Mouse (Mus musculus): ENCODE data around the gene S1pr4. TPM values are rescaled to one million over a fixed set of nuclear protein-coding genes. Genes with fewer than 3 reads are reported as not detected.

Gene S1pr4
- polyA plus RNA-seq (2015; fragmentation: Nextera tagmentation; extraction: Ambion mirVana), result 0.86 and 0.99 TPM in 2 replicates

GRCm38 (mm10) chr10:81500032-81500431 lies at the start of gene S1pr4:
Gene S1pr4 (minus strand): TSS chr10:81500132.
- Histone ChIP-seq H3K4me1 (ENCODE audit: control insufficient read depth, insufficient read depth, low read length) (peaks cover 16% of the 10 kb centered on the region), H3K9ac (ENCODE audit: low read depth, low read length) (peak within 1 kb of the TSS; percentile 29; the same call in 1 of the 2 replicates)
- WGBS, result 86% methylated on average over 3 of the region's 3 CpGs

GRCm38 (mm10) chr10:81548944-81549343 lies 49.0 kb upstream of the S1pr4 start:
- peak; percentile 12 for ATAC-seq
- no peaks in the 10 kb centered on the region for H3K9me3 ChIP-seq (ENCODE audit: control insufficient read depth, low read length)
- 46% methylated on average over 5 of the region's 5 CpGs for WGBS
- no peaks in the 10 kb centered on the region for H3K27me3 ChIP-seq (replicated peaks; ENCODE audit: control insufficient read depth, insufficient read depth, low read length)
- peak overlapping the region; percentile 92 for H3K27ac ChIP-seq (ENCODE audit: low read length)
- H3K4me2 ChIP-seq (ENCODE audit: low read depth, low read length), result peak overlapping the region; percentile 6
- H3K4me3 ChIP-seq (ENCODE audit: low read length), result no peak overlapping the region
- peaks cover 23% of the 10 kb centered on the region for H3K4me1 ChIP-seq (ENCODE audit: control insufficient read depth, insufficient read depth, low read length)
- H3K36me3 ChIP-seq (ENCODE audit: control insufficient read depth, insufficient read depth, low read length), result no peaks in the 10 kb centered on the region
- peak overlapping the region; percentile 33 for H3K9ac ChIP-seq (ENCODE audit: low read depth, low read length)

More at GRCm38 (mm10) chr10:81500032-81500431, at the start of gene S1pr4:
- Histone ChIP-seq H3K36me3 (ENCODE audit: control insufficient read depth, insufficient read depth, low read length) (no peaks in the 10 kb centered on the region), H3K27ac (ENCODE audit: low read length) (no peak within 1 kb of the TSS), H3K9me3 (ENCODE audit: control insufficient read depth, low read length) (no peaks in the 10 kb centered on the region), H3K4me2 (ENCODE audit: low read depth, low read length) (no peak within 1 kb of the TSS), H3K27me3 (replicated peaks; ENCODE audit: control insufficient read depth, insufficient read depth, low read length) (no peaks in the 10 kb centered on the region), H3K4me3 (ENCODE audit: low read length) (no peak within 1 kb of the TSS)
- no peak for ATAC-seq

- Histone ChIP-seq H3K9ac (ENCODE audit: low read depth, low read length) (peak overlapping the region; percentile 29; the same call in 1 of the 2 replicates), H3K9me3 (ENCODE audit: control insufficient read depth, low read length) (no peaks in the 10 kb centered on the region), H3K27ac (ENCODE audit: low read length) (peak overlapping the region; percentile 95), H3K4me2 (ENCODE audit: low read depth, low read length) (peak overlapping the region; percentile 35), H3K27me3 (replicated peaks; ENCODE audit: control insufficient read depth, insufficient read depth, low read length) (no peaks in the 10 kb centered on the region), H3K4me3 (ENCODE audit: low read length) (0 out of 2 replicates have a peak overlapping the region, but pooled peaks have one; percentile 11), H3K36me3 (ENCODE audit: control insufficient read depth, insufficient read depth, low read length) (no peaks in the 10 kb centered on the region), H3K4me1 (ENCODE audit: control insufficient read depth, insufficient read depth, low read length) (peaks cover 41% of the 10 kb centered on the region)
- ATAC-seq, result no peak
- WGBS, result 78% methylated on average over 13 of the region's 13 CpGs
Measured at GRCm38 (mm10) chr10:81546788-81547571, 47.0 kb upstream of the S1pr4 start.

- WGBS, result 47% methylated on average over 5 of the region's 5 CpGs
- Histone ChIP-seq H3K4me2 (ENCODE audit: low read depth, low read length) (peak overlapping the region; percentile 44), H3K4me3 (ENCODE audit: low read length) (peak overlapping the region; percentile 32; the same call in 1 of the 2 replicates), H3K27ac (ENCODE audit: low read length) (peak overlapping the region; percentile 98), H3K4me1 (ENCODE audit: control insufficient read depth, insufficient read depth, low read length) (peaks cover 41% of the 10 kb centered on the region), H3K27me3 (replicated peaks; ENCODE audit: control insufficient read depth, insufficient read depth, low read length) (no peaks in the 10 kb centered on the region), H3K9me3 (ENCODE audit: control insufficient read depth, low read length) (no peaks in the 10 kb centered on the region), H3K9ac (ENCODE audit: low read depth, low read length) (peak overlapping the region; percentile 61), H3K36me3 (ENCODE audit: control insufficient read depth, insufficient read depth, low read length) (no peaks in the 10 kb centered on the region)
- peak; percentile 65 for ATAC-seq
Measured at GRCm38 (mm10) chr10:81546332-81546731, 46.4 kb upstream of the S1pr4 start.

- H3K4me1 ChIP-seq (ENCODE audit: control insufficient read depth, insufficient read depth, low read length), result peaks cover 46% of the 10 kb centered on the region
- no peaks in the 10 kb centered on the region for H3K27me3 ChIP-seq (replicated peaks; ENCODE audit: control insufficient read depth, insufficient read depth, low read length)
- peaks cover 2% of the 10 kb centered on the region; the same call in 1 of the 2 replicates for H3K36me3 ChIP-seq (ENCODE audit: control insufficient read depth, insufficient read depth, low read length)
- peak within 1 kb of the TSS; percentile 99 for H3K9ac ChIP-seq (ENCODE audit: low read depth, low read length)
- ATAC-seq, result peak; percentile 85
- H3K4me2 ChIP-seq (ENCODE audit: low read depth, low read length), result peak within 1 kb of the TSS; percentile 71
- H3K27ac ChIP-seq (ENCODE audit: low read length), result peak within 1 kb of the TSS; percentile 98
- H3K9me3 ChIP-seq (ENCODE audit: control insufficient read depth, low read length), result no peaks in the 10 kb centered on the region
- H3K4me3 ChIP-seq (ENCODE audit: low read length), result peak within 1 kb of the TSS; percentile 99
- under 1% methylated on average over 58 of the region's 59 CpGs for WGBS
Measured at GRCm38 (mm10) chr10:81545161-81545747, 45.3 kb upstream of the S1pr4 start, which contains the start of gene Gna11. Gene Gna11 (minus strand): TSS chr10:81545190.

- peak overlapping the region; percentile 88 for H3K27ac ChIP-seq (ENCODE audit: low read length)
- H3K27me3 ChIP-seq (replicated peaks; ENCODE audit: control insufficient read depth, insufficient read depth, low read length), result no peaks in the 10 kb centered on the region
- peak overlapping the region; percentile 59 for H3K4me2 ChIP-seq (ENCODE audit: low read depth, low read length)
- peak overlapping the region; percentile 99 for H3K9ac ChIP-seq (ENCODE audit: low read depth, low read length)
- H3K4me1 ChIP-seq (ENCODE audit: control insufficient read depth, insufficient read depth, low read length), result peaks cover 44% of the 10 kb centered on the region
- peak overlapping the region; percentile 99 for H3K4me3 ChIP-seq (ENCODE audit: low read length)
- WGBS, result under 1% methylated on average over 92 of the region's 93 CpGs
- H3K36me3 ChIP-seq (ENCODE audit: control insufficient read depth, insufficient read depth, low read length), result peaks cover 6% of the 10 kb centered on the region; the same call in 1 of the 2 replicates
- H3K9me3 ChIP-seq (ENCODE audit: control insufficient read depth, low read length), result no peaks in the 10 kb centered on the region
- ATAC-seq, result no peak
Measured at GRCm38 (mm10) chr10:81544296-81545160, 44.6 kb upstream of the S1pr4 start.

- Histone ChIP-seq H3K4me1 (ENCODE audit: control insufficient read depth, insufficient read depth, low read length) (peaks cover 43% of the 10 kb centered on the region), H3K9ac (ENCODE audit: low read depth, low read length) (peak overlapping the region; percentile 99), H3K36me3 (ENCODE audit: control insufficient read depth, insufficient read depth, low read length) (peaks cover 12% of the 10 kb centered on the region; the same call in 1 of the 2 replicates), H3K27ac (ENCODE audit: low read length) (peak overlapping the region; percentile 88), H3K9me3 (ENCODE audit: control insufficient read depth, low read length) (no peaks in the 10 kb centered on the region), H3K4me3 (ENCODE audit: low read length) (peak overlapping the region; percentile 99), H3K27me3 (replicated peaks; ENCODE audit: control insufficient read depth, insufficient read depth, low read length) (no peaks in the 10 kb centered on the region), H3K4me2 (ENCODE audit: low read depth, low read length) (peak overlapping the region; percentile 59)
- WGBS, result 70% methylated on average over 1 of the region's 1 CpGs
- ATAC-seq, result no peak
Measured at GRCm38 (mm10) chr10:81543633-81544032, 43.7 kb upstream of the S1pr4 start.

GRCm38 (mm10) chr10:81542727-81543460 lies 43.0 kb upstream of the S1pr4 start:
- peak overlapping the region; percentile 88 for H3K27ac ChIP-seq (ENCODE audit: low read length)
- H3K4me1 ChIP-seq (ENCODE audit: control insufficient read depth, insufficient read depth, low read length), result peaks cover 40% of the 10 kb centered on the region
- H3K4me3 ChIP-seq (ENCODE audit: low read length), result peak overlapping the region; percentile 99
- peaks cover 12% of the 10 kb centered on the region; the same call in 1 of the 2 replicates for H3K36me3 ChIP-seq (ENCODE audit: control insufficient read depth, insufficient read depth, low read length)
- H3K4me2 ChIP-seq (ENCODE audit: low read depth, low read length), result peak overlapping the region; percentile 59
- peak overlapping the region; percentile 99 for H3K9ac ChIP-seq (ENCODE audit: low read depth, low read length)
- no peaks in the 10 kb centered on the region for H3K9me3 ChIP-seq (ENCODE audit: control insufficient read depth, low read length)
- no peaks in the 10 kb centered on the region for H3K27me3 ChIP-seq (replicated peaks; ENCODE audit: control insufficient read depth, insufficient read depth, low read length)
- 56% methylated on average over 7 of the region's 7 CpGs for WGBS
- ATAC-seq, result 0 out of 2 replicates have a peak, but pooled peaks have one; percentile 1

Data from intestine, embryonic 16.5 days (tissue).